Mouse (Mus musculus) left cerebral cortex, postnatal 14 days (tissue): Measurements from ENCODE around the gene Btbd9. TPM values are rescaled to one million over a fixed set of nuclear protein-coding genes. Genes with fewer than 3 reads are reported as not detected.
A peak's percentile ranks its signal among the peaks of the same experiment; 100 is the strongest.

Source experiments
- DNase-seq, 2 experiments: peaks; one replicate each; pipeline ENCODE4 v3.0.0; 2021 to 2022; ENCODE audit warnings: low spot score in 2 of 2, mixed read lengths in 1 of 2
- intact Hi-C: fragments of 180-260 bp; cut with DNase I; formaldehyde crosslinking; loops from one replicate; pipeline ENCODE4 v1.15.1; 2025
- total RNA-seq, 2 experiments: library from RNA; stranded (reverse); gene quantifications; 2 replicates each; pipeline ENCODE4 v1.2.3; 2021

The Btbd9 gene
- total RNA-seq, 2 experiments from 2014 or later = 78.9 to 95.2 TPM

- intact Hi-C loops = no loop called here
- DNase-seq = no peak
These were observed 28.7 kb upstream of the Btbd9 start for GRCm38 (mm10) chr17:30605001-30605400.

GRCm38 (mm10) chr17:30604296-30604695 is 28.0 kb upstream of the Btbd9 start:
- DNase-seq = no peak
- intact Hi-C loops = no loop called here

DNA sequence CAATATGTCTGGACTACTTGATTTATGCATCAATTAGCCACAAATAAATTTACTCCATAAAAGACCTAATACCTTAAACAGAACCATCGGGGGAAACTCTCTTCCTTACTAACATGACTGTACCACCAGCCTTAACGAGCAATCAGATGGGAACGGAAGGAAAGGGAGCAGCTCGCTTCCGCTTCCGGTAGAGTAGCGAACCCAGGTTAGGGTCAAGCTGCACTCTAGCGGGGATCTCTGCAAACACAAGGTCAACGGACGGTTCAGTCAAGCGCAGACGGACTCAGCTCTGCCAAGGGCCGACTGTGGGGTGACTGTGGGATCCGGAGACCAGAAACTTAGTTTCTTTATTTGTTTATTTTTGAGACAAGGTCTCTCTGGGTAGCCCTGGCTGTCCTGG is 25.9 kb upstream of the Btbd9 start:
- intact Hi-C loops = no loop called here

GRCm38 (mm10) chr17:30598300-30598699 is 22.0 kb upstream of the Btbd9 start:
- no peak for DNase-seq
- intact Hi-C loops = no loop called here

More for the DNA sequence above, 25.9 kb upstream of the Btbd9 start:
- no peak for DNase-seq

DNA sequence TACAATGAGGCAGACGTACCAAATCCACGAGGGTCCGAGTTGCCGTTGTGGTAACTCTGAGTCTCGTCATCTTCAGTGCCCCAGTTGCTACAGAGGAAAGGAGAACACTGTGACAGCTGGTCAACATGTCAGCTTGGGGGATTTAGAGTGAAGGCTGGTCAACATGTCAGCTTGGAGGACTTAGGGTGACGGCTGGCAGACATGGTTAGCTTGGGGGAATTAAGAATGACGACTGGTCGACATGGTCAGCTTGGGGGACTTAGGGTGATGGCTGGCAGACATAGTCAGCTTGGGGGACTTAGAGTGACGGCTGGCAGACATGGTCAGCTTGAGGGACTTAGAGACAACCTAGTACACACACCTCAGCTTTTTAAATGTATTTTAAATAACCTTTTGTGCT is 21.5 kb upstream of the Btbd9 start:
- intact Hi-C loops = no loop called here
- DNase-seq = no peak

DNA sequence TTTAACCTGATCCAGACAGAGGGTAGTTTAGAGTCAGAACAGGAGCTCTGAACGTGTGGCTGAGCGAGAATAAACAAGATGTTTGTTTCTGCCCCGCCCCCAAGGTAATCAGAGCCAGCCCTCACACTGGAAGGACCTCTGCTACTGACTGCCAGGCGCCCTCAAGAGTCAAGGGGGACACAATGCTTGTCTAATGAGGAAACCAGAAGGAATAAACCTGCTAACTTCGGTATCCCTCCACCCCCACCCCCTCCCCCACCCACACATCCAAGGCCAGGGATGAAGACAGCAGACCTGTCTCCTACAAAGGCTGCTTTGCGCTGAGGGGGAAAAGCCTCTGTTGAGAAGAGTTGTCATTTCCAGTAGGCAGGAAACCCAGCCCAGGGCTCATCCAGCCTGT is 18.6 kb upstream of the Btbd9 start:
- intact Hi-C loops = no loop called here
- no peak for DNase-seq

DNA sequence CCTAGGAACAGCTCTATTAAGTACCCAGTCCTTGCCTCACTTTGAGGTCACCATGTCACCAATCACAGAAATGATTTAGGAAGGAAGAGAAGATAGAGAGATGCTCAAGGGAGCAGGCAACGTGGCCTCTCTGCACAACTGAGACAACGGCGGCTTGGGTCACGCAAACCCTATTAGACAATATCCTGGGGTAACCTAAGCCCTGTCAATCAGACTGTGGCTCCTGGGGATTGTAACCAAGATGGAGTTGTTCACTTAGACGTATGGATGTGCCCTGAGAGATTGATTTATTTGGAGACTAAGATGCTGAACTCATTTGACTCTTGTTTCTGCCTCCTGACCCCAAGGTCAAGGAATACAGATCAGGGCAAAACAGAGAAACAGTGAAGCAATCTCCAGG is 18.1 kb upstream of the Btbd9 start:
- no peak for DNase-seq

GRCm38 (mm10) chr17:30590417-30591198 is 14.3 kb upstream of the Btbd9 start:
- intact Hi-C loops = no loop called here
- DNase-seq = peak; percentile 70 to 85

More for the DNA sequence above, 18.1 kb upstream of the Btbd9 start:
- intact Hi-C loops = no loop called here

- intact Hi-C loops = loop anchor here (10.0 kb wide), 1 partner anchor 689 kb away; no protein-coding TSS in a partner anchor
- no peak for DNase-seq
These were observed 7.1 kb upstream of the Btbd9 start for GRCm38 (mm10) chr17:30583258-30584001.

DNA sequence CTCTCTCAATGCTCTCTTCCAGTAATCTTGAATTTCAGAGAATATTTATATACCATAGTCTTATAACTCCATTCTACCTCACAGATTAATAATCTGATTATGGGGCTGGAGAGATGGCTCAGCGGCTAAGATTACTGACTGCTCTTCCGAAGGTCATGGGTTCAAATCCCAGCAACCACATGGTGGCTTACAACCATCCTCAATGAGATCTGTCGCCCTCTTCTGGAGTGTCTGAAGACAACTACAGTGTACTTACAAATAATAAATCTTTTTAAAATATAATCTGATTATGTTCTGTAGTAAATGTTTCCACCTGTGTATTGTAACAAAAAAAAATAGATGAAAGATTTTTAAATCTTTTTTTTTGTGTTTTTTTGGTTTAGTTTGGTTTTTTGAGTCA is 6.0 kb upstream of the Btbd9 start:
- intact Hi-C loops = loop anchor here (10.0 kb wide), 1 partner anchor 688 kb away; no protein-coding TSS in a partner anchor
- no peak for DNase-seq

GRCm38 (mm10) chr17:30581201-30581600 is 4.9 kb upstream of the Btbd9 start:
- intact Hi-C loops = loop anchor here (10.0 kb wide), 1 partner anchor 686 kb away; no protein-coding TSS in a partner anchor
- peak in 1 of 2 experiments; percentile 81 for DNase-seq

DNA sequence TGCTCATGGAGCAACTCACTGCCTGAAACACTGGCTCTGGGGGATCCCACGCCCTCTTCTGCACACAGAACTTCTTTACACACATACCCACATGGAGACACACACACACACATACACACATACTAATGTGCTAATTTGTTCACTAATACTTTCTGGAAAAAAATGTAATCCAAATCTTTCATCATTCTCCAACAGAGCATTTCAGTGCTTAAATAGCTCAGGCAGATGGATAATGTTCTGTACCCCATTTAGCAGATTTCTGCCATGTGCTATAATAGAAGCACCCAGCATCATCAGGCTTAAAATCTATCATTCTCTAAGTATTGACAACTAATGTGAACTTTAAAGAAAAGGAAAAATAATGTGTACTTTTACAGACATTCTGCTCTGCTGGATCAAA is 4.5 kb upstream of the Btbd9 start:
- peak in 1 of 2 experiments; percentile 23 for DNase-seq

GRCm38 (mm10) chr17:30576946-30577345 is 658 bp upstream of the Btbd9 start:
- no peak for DNase-seq

More for the DNA sequence above, 4.5 kb upstream of the Btbd9 start:
- intact Hi-C loops = loop anchor here (10.0 kb wide), 1 partner anchor 686 kb away; no protein-coding TSS in a partner anchor

DNA sequence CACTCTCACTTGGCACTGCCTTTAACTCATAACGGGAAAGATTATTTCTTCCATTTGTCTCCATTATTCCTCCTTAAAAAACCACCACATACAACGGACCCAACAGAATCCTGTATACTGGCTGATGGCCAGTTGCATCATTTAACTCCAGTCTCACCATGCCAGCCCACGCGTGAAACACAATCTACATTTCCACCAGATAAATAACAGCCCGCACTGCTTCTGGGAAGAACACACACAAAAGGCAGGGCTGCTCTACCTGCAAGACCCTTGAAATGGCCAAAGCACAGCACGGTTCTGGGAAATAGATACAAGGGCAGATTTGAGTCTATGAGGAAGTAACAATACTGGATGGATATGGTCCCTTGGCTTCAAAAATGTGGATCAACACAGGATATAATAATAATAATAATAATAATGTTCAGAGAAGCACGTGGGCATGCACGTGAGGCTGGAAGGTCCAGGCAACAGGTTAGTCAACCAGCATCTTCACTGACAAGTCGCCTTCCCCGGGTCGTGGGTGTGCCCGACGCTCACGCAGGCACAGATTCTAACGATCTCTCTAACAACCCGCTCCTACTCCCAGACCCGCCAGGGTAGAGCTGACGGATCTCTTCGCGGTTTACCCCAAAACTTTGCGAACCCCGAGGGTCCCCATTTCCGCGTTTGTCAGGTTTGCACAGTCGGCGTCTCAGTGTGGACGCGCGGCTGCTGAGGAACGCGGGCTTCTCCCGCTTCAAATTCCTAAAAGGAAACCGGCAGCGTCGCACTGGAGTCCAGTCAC is 975 bp downstream of the Btbd9 start:
- intact Hi-C loops = no loop called here
- peak; percentile 61 for DNase-seq

More at GRCm38 (mm10) chr17:30576946-30577345, 658 bp upstream of the Btbd9 start:
- intact Hi-C loops = no loop called here

DNA sequence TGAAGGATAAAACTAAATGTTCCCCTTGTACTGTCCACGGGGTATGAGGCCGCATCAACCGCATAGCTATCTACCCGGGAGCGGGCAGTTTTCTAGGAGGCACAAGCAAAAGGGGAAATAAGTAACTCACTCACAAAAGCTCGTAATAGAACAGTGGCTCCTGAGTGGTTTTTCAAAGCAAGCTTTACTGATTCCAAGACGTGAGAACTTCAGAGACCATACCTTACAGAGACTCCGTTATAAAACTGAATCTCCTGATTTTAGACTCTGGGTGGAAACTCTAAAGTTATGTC is 1.6 kb downstream of the Btbd9 start:
- no peak for DNase-seq
- intact Hi-C loops = no loop called here

DNA sequence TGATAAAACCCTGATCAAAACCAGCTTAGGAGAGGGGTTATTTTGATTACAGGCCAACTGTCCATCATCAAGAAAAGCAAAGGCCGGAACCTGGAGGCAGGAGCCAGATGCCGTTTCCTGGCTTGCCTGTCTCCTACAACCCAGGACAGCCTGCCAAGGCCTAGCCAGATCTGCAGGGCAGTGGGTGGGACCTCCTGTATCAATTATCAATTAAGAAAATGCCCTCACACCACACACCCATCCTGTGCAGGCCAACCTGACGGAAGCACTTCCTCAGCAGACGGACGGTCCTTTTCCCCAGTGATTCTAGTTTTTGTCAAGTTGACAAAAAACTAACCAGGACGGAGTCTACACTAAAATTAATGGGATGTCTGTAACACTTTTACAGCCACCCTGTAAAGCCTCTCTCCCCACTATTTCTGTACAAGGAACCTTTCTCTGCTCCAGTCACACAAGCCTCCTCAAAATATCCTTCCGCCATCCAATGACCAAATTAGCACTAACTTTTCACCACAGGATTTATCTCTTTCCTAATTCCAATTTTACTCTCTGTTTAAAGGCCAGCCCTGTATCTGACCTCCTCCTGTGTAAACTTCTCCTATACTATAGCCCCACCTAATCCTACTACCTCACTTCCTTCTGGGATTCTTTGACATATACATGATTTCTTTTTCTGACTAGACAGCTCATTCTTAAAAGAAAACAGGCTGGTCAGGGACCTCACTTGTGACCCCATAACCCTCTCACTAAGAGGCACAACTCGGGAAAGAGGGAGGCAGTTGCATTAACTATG is 2.1 kb downstream of the Btbd9 start:
- no peak for DNase-seq
- intact Hi-C loops = no loop called here

DNA sequence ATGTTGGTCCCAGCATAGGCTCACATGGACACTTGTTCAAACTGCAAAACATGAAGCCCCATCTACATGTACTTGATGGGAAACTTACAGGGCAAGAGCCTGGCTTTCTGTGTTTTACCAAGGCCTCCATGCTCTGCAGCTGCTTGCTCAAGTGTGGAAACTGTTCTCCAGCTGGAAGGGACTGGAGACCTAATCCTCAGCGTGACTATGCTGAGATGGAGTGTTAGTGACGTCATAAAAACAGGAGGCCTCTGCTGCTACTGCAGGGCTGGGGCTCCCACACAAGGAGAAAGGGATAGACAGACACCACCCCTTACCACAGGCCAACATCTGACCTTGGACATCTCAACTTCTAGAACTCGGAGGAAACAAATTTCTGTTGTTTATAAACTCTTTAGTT is 5.3 kb downstream of the Btbd9 start:
- intact Hi-C loops = no loop called here
- no peak for DNase-seq

GRCm38 (mm10) chr17:30570173-30570572 is 6.1 kb downstream of the Btbd9 start:
- DNase-seq = no peak
- intact Hi-C loops = no loop called here

DNA sequence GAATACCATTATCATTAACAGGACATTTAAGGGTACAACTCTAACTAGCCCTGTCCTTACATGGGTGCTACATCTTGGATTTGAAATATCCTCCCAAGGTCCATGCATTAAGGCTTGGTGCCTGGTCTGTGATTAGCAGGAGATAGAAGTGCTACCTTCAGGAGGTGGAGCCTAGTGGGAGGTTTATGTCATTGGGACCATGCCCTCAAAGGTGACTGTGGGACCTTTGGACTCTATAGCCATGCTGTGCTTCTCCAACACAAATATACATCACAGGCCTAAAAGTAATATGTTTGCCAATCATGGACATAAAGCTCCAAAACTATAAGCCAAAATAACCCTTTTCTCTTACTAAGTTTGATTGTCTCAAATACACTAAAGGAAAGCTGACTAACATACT is 7.8 kb downstream of the Btbd9 start:
- intact Hi-C loops = no loop called here
- DNase-seq = no peak
